Mouse (Mus musculus): ENCODE results near the gene Ficd.

DNA sequence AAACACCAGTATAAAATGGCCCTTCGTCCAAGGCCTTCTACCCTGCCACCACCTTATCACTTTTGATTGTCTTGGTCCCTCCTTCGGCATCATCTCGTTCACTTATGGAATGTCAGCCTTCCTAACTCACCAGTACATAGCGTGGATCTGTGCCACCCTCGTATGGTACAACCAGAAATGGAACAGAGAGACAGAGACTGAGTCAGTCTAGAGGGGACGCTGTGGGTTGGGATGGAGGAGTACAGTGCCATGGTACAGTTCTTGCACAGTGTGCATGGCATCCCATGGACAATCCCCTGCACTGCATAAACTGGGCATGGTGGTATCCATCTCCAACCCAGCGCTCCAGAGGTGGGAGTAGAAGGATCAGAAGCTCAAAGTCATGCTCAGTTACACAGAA is 6.9 kb upstream of the Ficd start:
- TF ChIP-seq POLR2A (IDR thresholded peaks at IDR 0.05; ENCODE audit: control insufficient read depth, extremely low read depth, insufficient read depth, low read length, poor library complexity) (no peak), CTCF (IDR thresholded peaks at IDR 0.05; ENCODE audit: borderline replicate concordance, control insufficient read depth, extremely low read depth, insufficient read depth, low read length, poor library complexity) (no peak)
